Mouse (Mus musculus) intestine, embryonic 15.5 days (tissue): ENCODE measurements at regions not wholly inside any gene's neighbourhood (a gene's known extent, or its start where the extent isn't known, plus 50 kb on each side); places are given as distances from the start of the nearest gene placed in this dataset.

Experiments used
- ATAC-seq: fragments of 200-750 bp; cut with Nextera tagmentation; 2 replicates; pipeline ENCODE4 v1.8.0; 2017; ENCODE audit warnings: moderate TSS enrichment, moderate library complexity
- H3K27ac ChIP-seq: fragments of 300-500 bp; sonication (generic); 2 replicates; pipeline ENCODE4 v1.5.1; 2015; ENCODE audit warnings: mild to moderate bottlenecking, inconsistent platforms
- H3K27me3 ChIP-seq: fragments of 300-500 bp; sonication (generic); replicated peaks from 2 replicates; pipeline ENCODE4 v1.6.1; 2015; ENCODE audit warnings: inconsistent platforms
- H3K36me3 ChIP-seq: fragments of 300-500 bp; sonication (generic); 2 replicates; pipeline ENCODE4 v1.6.1; 2015; ENCODE audit warnings: inconsistent platforms
- H3K4me1 ChIP-seq: fragments of 300-500 bp; sonication (generic); replicated peaks from 2 replicates; pipeline ENCODE4 v1.6.1; 2015; ENCODE audit warnings: inconsistent platforms
- H3K4me2 ChIP-seq: fragments of 300-500 bp; sonication (generic); replicated peaks from 2 replicates; pipeline ENCODE4 v1.6.1; 2015; ENCODE audit warnings: mild to moderate bottlenecking, inconsistent platforms
- H3K4me3 ChIP-seq: fragments of 300-500 bp; sonication (generic); replicated peaks from 2 replicates; pipeline ENCODE4 v1.5.1; 2015; ENCODE audit warnings: inconsistent platforms
- H3K9ac ChIP-seq: fragments of 300-500 bp; sonication (generic); 2 replicates; pipeline ENCODE4 v1.6.1; 2015; ENCODE audit warnings: inconsistent platforms
- H3K9me3 ChIP-seq: fragments of 300-500 bp; sonication (generic); 2 replicates; pipeline ENCODE4 v1.6.1; 2016; ENCODE audit warnings: inconsistent platforms
- WGBS: fragments of 180-500 bp; shearing (Covaris S2); methylation state at CpG from one replicate; pipeline ENCODE4 v1.1.7; 2015; 5-methylcytosine and 5-hydroxymethylcytosine counted together

- WGBS = 75% methylated on average over 2 of the region's 2 CpGs
- Histone ChIP-seq H3K4me2 (no peak overlapping the region), H3K27me3 (no peaks in the 10 kb centered on the region), H3K9me3 (no peaks in the 10 kb centered on the region), H3K27ac (no peak overlapping the region), H3K4me3 (no peak overlapping the region), H3K4me1 (no peaks in the 10 kb centered on the region), H3K36me3 (no peaks in the 10 kb centered on the region), H3K9ac (no peak overlapping the region)
- ATAC-seq = no peak
Measured at GRCm38 (mm10) chr1:28677700-28678099, 102.4 kb downstream of the Gm597 start.

GRCm38 (mm10) chr1:28675336-28675735, 104.7 kb downstream of the Gm597 start:
- Histone ChIP-seq H3K27ac (no peak overlapping the region), H3K9me3 (no peaks in the 10 kb centered on the region), H3K4me1 (no peaks in the 10 kb centered on the region), H3K36me3 (no peaks in the 10 kb centered on the region), H3K4me2 (no peak overlapping the region), H3K27me3 (no peaks in the 10 kb centered on the region), H3K4me3 (no peak overlapping the region), H3K9ac (no peak overlapping the region)
- peak; percentile 36; the same call in 1 of the 2 replicates for ATAC-seq
- WGBS = 39% methylated on average over 1 of the region's 1 CpGs

GRCm38 (mm10) chr1:28640818-28641217, 139.2 kb downstream of the Gm597 start:
- no peaks in the 10 kb centered on the region for H3K9me3 ChIP-seq
- no peaks in the 10 kb centered on the region for H3K27me3 ChIP-seq
- no peaks in the 10 kb centered on the region for H3K4me1 ChIP-seq
- no peaks in the 10 kb centered on the region for H3K36me3 ChIP-seq
- no peak overlapping the region for H3K4me2 ChIP-seq
- H3K27ac ChIP-seq = no peak overlapping the region
- ATAC-seq = no peak
- H3K9ac ChIP-seq = no peak overlapping the region
- no peak overlapping the region for H3K4me3 ChIP-seq
- WGBS = 81% methylated on average over 4 of the region's 4 CpGs

GRCm38 (mm10) chr1:28622745-28623144, 157.3 kb downstream of the Gm597 start:
- no peaks in the 10 kb centered on the region for H3K36me3 ChIP-seq
- no peak for ATAC-seq
- 93% methylated on average over 9 of the region's 9 CpGs for WGBS

GRCm38 (mm10) chr1:28602383-28602782, 177.7 kb downstream of the Gm597 start:
- H3K9ac ChIP-seq = no peak overlapping the region
- H3K4me3 ChIP-seq = no peak overlapping the region
- H3K9me3 ChIP-seq = no peaks in the 10 kb centered on the region
- H3K4me2 ChIP-seq = no peak overlapping the region
- 73% methylated on average over 1 of the region's 1 CpGs for WGBS
- no peak overlapping the region for H3K27ac ChIP-seq
- H3K36me3 ChIP-seq = no peaks in the 10 kb centered on the region
- no peaks in the 10 kb centered on the region for H3K4me1 ChIP-seq
- no peak for ATAC-seq
- no peaks in the 10 kb centered on the region for H3K27me3 ChIP-seq

More at GRCm38 (mm10) chr1:28622745-28623144, 157.3 kb downstream of the Gm597 start:
- Histone ChIP-seq H3K4me2 (no peak overlapping the region), H3K9ac (no peak overlapping the region), H3K4me1 (no peaks in the 10 kb centered on the region), H3K9me3 (no peaks in the 10 kb centered on the region), H3K27ac (no peak overlapping the region), H3K4me3 (no peak overlapping the region), H3K27me3 (no peaks in the 10 kb centered on the region)

- Histone ChIP-seq H3K36me3 (no peaks in the 10 kb centered on the region), H3K9ac (no peak overlapping the region), H3K4me3 (no peak overlapping the region), H3K27me3 (no peaks in the 10 kb centered on the region), H3K4me1 (no peaks in the 10 kb centered on the region), H3K27ac (no peak overlapping the region), H3K9me3 (no peaks in the 10 kb centered on the region), H3K4me2 (no peak overlapping the region)
- ATAC-seq = no peak
- 79% methylated on average over 11 of the region's 11 CpGs for WGBS
Measured at GRCm38 (mm10) chr1:28565383-28566154, 214.5 kb downstream of the Gm597 start.

GRCm38 (mm10) chr1:28563894-28564293, 216.2 kb downstream of the Gm597 start:
- H3K4me2 ChIP-seq = no peak overlapping the region
- H3K4me1 ChIP-seq = no peaks in the 10 kb centered on the region
- no peaks in the 10 kb centered on the region for H3K27me3 ChIP-seq
- H3K4me3 ChIP-seq = no peak overlapping the region
- H3K9ac ChIP-seq = no peak overlapping the region
- 76% methylated on average over 3 of the region's 3 CpGs for WGBS
- ATAC-seq = no peak
- no peak overlapping the region for H3K27ac ChIP-seq
- H3K9me3 ChIP-seq = no peaks in the 10 kb centered on the region
- H3K36me3 ChIP-seq = no peaks in the 10 kb centered on the region
